Mouse (Mus musculus) gonadal fat pad, adult 2 months (tissue): ENCODE results near the gene 2010111I01Rik. TPM values are rescaled to one million over a fixed set of nuclear protein-coding genes. Genes with fewer than 3 reads are reported as not detected.

Experiments
- DNase-seq: peaks from one replicate; pipeline ENCODE4 v3.0.0-alpha.2; 2012; ENCODE audit warnings: low read depth
- polyA plus RNA-seq: library from polyadenylated mRNA; depleted of rRNA; stranded (reverse); fragments of >200 nt; gene quantifications from 2 replicates; pipeline ENCODE4 v1.2.3, GENCODE M21; 2012

Gene 2010111I01Rik
- polyA plus RNA-seq, 1 experiment, result 80.6 TPM

GRCm38 (mm10) chr13:63030023-63030422 is 65.3 kb downstream of the 2010111I01Rik start:
- no peak for DNase-seq

GRCm38 (mm10) chr13:63031244-63031643 is 66.6 kb downstream of the 2010111I01Rik start:
- DNase-seq, result no peak

GRCm38 (mm10) chr13:63032304-63032830 is 67.7 kb downstream of the 2010111I01Rik start:
- DNase-seq, result no peak

GRCm38 (mm10) chr13:63032958-63033357 is 68.3 kb downstream of the 2010111I01Rik start:
- DNase-seq, result no peak

GRCm38 (mm10) chr13:63033364-63033763 is 68.7 kb downstream of the 2010111I01Rik start:
- no peak for DNase-seq

- DNase-seq, result no peak
Measured at GRCm38 (mm10) chr13:63034666-63035065, 70.0 kb downstream of the 2010111I01Rik start.

- no peak for DNase-seq
Measured at GRCm38 (mm10) chr13:63037906-63038305, 73.2 kb downstream of the 2010111I01Rik start.

GRCm38 (mm10) chr13:63038415-63038814 is 73.7 kb downstream of the 2010111I01Rik start:
- DNase-seq, result no peak

GRCm38 (mm10) chr13:63038871-63039270 is 74.2 kb downstream of the 2010111I01Rik start:
- DNase-seq, result no peak

GRCm38 (mm10) chr13:63039326-63039725 is 74.6 kb downstream of the 2010111I01Rik start:
- DNase-seq, result no peak

GRCm38 (mm10) chr13:63039848-63040247 is 75.2 kb downstream of the 2010111I01Rik start:
- DNase-seq, result no peak

GRCm38 (mm10) chr13:63045504-63046205 is 81.0 kb downstream of the 2010111I01Rik start:
- no peak for DNase-seq

GRCm38 (mm10) chr13:63046206-63047020 is 81.7 kb downstream of the 2010111I01Rik start:
- DNase-seq, result peak; percentile 26

GRCm38 (mm10) chr13:63063706-63064105 is 99.0 kb downstream of the 2010111I01Rik start:
- no peak for DNase-seq

GRCm38 (mm10) chr13:63066607-63067006 is 101.9 kb downstream of the 2010111I01Rik start:
- DNase-seq, result no peak

GRCm38 (mm10) chr13:63068371-63069136 is 103.9 kb downstream of the 2010111I01Rik start:
- no peak for DNase-seq

- DNase-seq, result no peak
Measured at GRCm38 (mm10) chr13:63071874-63072273, 107.2 kb downstream of the 2010111I01Rik start.

- no peak for DNase-seq
Measured at GRCm38 (mm10) chr13:63072376-63072775, 107.7 kb downstream of the 2010111I01Rik start.

- DNase-seq, result no peak
Measured at GRCm38 (mm10) chr13:63073911-63074675, 109.4 kb downstream of the 2010111I01Rik start.

GRCm38 (mm10) chr13:63074676-63074991 is 109.9 kb downstream of the 2010111I01Rik start:
- no peak for DNase-seq

GRCm38 (mm10) chr13:63075331-63075855 is 110.7 kb downstream of the 2010111I01Rik start:
- no peak for DNase-seq
